Mouse (Mus musculus): Measurements from ENCODE around the gene Syngr3. TPM values are rescaled to one million over a fixed set of nuclear protein-coding genes. Genes with fewer than 3 reads are reported as not detected.
A peak's percentile ranks its signal among the peaks of the same experiment; 100 is the strongest.

Gene Syngr3
- total and polyA plus RNA-seq, 3 experiments = 0.15 to 0.68 TPM; not detected in 1

- Histone ChIP-seq H3K27ac (ENCODE audit: control insufficient read depth, low read depth, low read length) (no peak overlapping the region), H3K79me2 (ENCODE audit: control insufficient read depth, insufficient read depth, low read length, poor library complexity) (peaks cover 28% of the 10 kb centered on the region), H3K9ac (ENCODE audit: control insufficient read depth, low read depth, low read length, poor library complexity, severe bottlenecking) (no peak overlapping the region), H3K4me3 (ENCODE audit: control insufficient read depth in 1 of 2, insufficient read depth in 1 of 2, low read depth in 2 of 2, low read length in 2 of 2) (no peak overlapping the region), H3K4me1 (ENCODE audit: control insufficient read depth in 1 of 2, insufficient read depth in 2 of 2, low read length in 2 of 2) (peaks cover 0 to 12% of the 10 kb centered on the region in 2 experiments; a peak in 3 of 4 replicates), H3K36me3 (ENCODE audit: control insufficient read depth in 1 of 2, insufficient read depth in 2 of 2, low read length in 2 of 2) (peaks cover 5 to 10% of the 10 kb centered on the region in 2 experiments; a peak in 2 of 4 replicates), H3K9me3 (replicated peaks; ENCODE audit: insufficient read depth, low read length) (no peaks in the 10 kb centered on the region), H3K27me3 (ENCODE audit: control insufficient read depth in 1 of 2, insufficient read depth in 2 of 2, low read length in 2 of 2) (no peaks in the 10 kb centered on the region)
- TF ChIP-seq RAD21 (IDR thresholded peaks at IDR 0.05; ENCODE audit: low read depth, low read length) = no peak; the same call in none of the 2 replicates
- TF ChIP-seq TBP (IDR thresholded peaks at IDR 0.05; ENCODE audit: low read depth, low read length) = peak; percentile 94
- peak in 2 of 3 experiments; percentile 11 to 28; a peak in 2 of 6 replicates for TF ChIP-seq CTCF (IDR thresholded peaks at IDR 0.05 in 2 of 3, conservative IDR thresholded peaks at IDR 0.05 in 1 of 3; ENCODE audit: control insufficient read depth in 1 of 3, insufficient read depth in 1 of 3, low read depth in 2 of 3, low read length in 3 of 3, poor library complexity in 1 of 3, severe bottlenecking in 1 of 3)
- TF ChIP-seq SIN3A (IDR thresholded peaks at IDR 0.05; ENCODE audit: low read length) = no peak
- no peak for TF ChIP-seq GABPA (IDR thresholded peaks at IDR 0.05; ENCODE audit: low read depth, low read length)
- no peak for TF ChIP-seq KAT2A (conservative IDR thresholded peaks at IDR 0.05; ENCODE audit: low read depth, low read length)
- 0 out of 2 replicates have a peak, but pooled peaks have one; percentile 11 for TF ChIP-seq SMC3 (IDR thresholded peaks at IDR 0.05; ENCODE audit: low read depth, low read length)
- DNase-seq (ENCODE audit: low read depth, low spot score) = no peak
Measured at GRCm38 (mm10) chr17:24725637-24726390, 36.1 kb upstream of the Syngr3 start.

- Histone ChIP-seq H3K4me1 (ENCODE audit: control insufficient read depth in 1 of 2, insufficient read depth in 2 of 2, low read length in 2 of 2) (peaks cover 0 to 7% of the 10 kb centered on the region in 2 experiments; a peak in 3 of 4 replicates), H3K79me2 (ENCODE audit: control insufficient read depth, insufficient read depth, low read length, poor library complexity) (peaks cover 41% of the 10 kb centered on the region), H3K4me3 (ENCODE audit: control insufficient read depth in 1 of 2, insufficient read depth in 1 of 2, low read depth in 2 of 2, low read length in 2 of 2) (peak within 1 kb of the TSS; percentile 70 to 85), H3K27me3 (ENCODE audit: control insufficient read depth in 1 of 2, insufficient read depth in 2 of 2, low read length in 2 of 2) (no peaks in the 10 kb centered on the region), H3K36me3 (ENCODE audit: control insufficient read depth in 1 of 2, insufficient read depth in 2 of 2, low read length in 2 of 2) (peaks cover 5 to 10% of the 10 kb centered on the region in 2 experiments; a peak in 2 of 4 replicates), H3K27ac (ENCODE audit: control insufficient read depth, low read depth, low read length) (peak within 1 kb of the TSS; percentile 74), H3K9me3 (replicated peaks; ENCODE audit: insufficient read depth, low read length) (no peaks in the 10 kb centered on the region), H3K9ac (ENCODE audit: control insufficient read depth, low read depth, low read length, poor library complexity, severe bottlenecking) (peak within 1 kb of the TSS; percentile 79)
- DNase-seq (ENCODE audit: low read depth, low spot score) = peak; percentile 95
- TF ChIP-seq ZNF384 (IDR thresholded peaks at IDR 0.05; ENCODE audit: low read depth, low read length) = no peak
- TF ChIP-seq UBTF (IDR thresholded peaks at IDR 0.05; ENCODE audit: borderline replicate concordance, insufficient read depth, low read depth, low read length) = no peak
- TF ChIP-seq POLR2A (IDR thresholded peaks at IDR 0.05; ENCODE audit: control insufficient read depth in 1 of 2, insufficient read depth in 1 of 2, low read depth in 1 of 2, low read length in 2 of 2, poor library complexity in 1 of 2) = peak; percentile 73 to 96; a peak in 3 of 4 replicates
- TF ChIP-seq ZMIZ1 (IDR thresholded peaks at IDR 0.05; ENCODE audit: low read depth, low read length) = peak; percentile 70; the same call in 1 of the 2 replicates
- peak; percentile 94 for TF ChIP-seq NELFE (IDR thresholded peaks at IDR 0.05; ENCODE audit: low read depth, low read length)
- TF ChIP-seq HCFC1 (IDR thresholded peaks at IDR 0.05; ENCODE audit: low read depth, low read length) = peak; percentile 91
- TF ChIP-seq BHLHE40 (IDR thresholded peaks at IDR 0.05; ENCODE audit: borderline replicate concordance, low read depth, low read length) = no peak
- TF ChIP-seq NRF1 (IDR thresholded peaks at IDR 0.05; ENCODE audit: insufficient read depth, low read depth, low read length, poor library complexity, severe bottlenecking) = peak; percentile 98
- no peak for TF ChIP-seq USF2 (IDR thresholded peaks at IDR 0.05; ENCODE audit: borderline replicate concordance in 1 of 2, insufficient read depth in 1 of 2, low read depth in 1 of 2, low read length in 2 of 2)
- no peak for TF ChIP-seq MYB (IDR thresholded peaks at IDR 0.05; ENCODE audit: low read depth, low read length)
- peak; percentile 82 for TF ChIP-seq TBP (IDR thresholded peaks at IDR 0.05; ENCODE audit: low read depth, low read length)
- no peak for TF ChIP-seq MAFK (IDR thresholded peaks at IDR 0.05; ENCODE audit: borderline replicate concordance, low read depth, low read length)
- no peak for TF ChIP-seq USF1 (IDR thresholded peaks at IDR 0.05; ENCODE audit: low read depth, low read length)
- peak; percentile 32; the same call in 1 of the 2 replicates for TF ChIP-seq SMC3 (IDR thresholded peaks at IDR 0.05; ENCODE audit: low read depth, low read length)
- TF ChIP-seq RAD21 (IDR thresholded peaks at IDR 0.05; ENCODE audit: low read depth, low read length) = no peak
- TF ChIP-seq MAX (IDR thresholded peaks at IDR 0.05; ENCODE audit: low read length) = peak; percentile 20
- no peak for TF ChIP-seq JUND (IDR thresholded peaks at IDR 0.05; ENCODE audit: low read depth, low read length)
- no peak for TF ChIP-seq E2F4 (IDR thresholded peaks at IDR 0.05; ENCODE audit: borderline replicate concordance, low read depth, low read length)
- peak; percentile 79; the same call in 1 of the 2 replicates for TF ChIP-seq MXI1 (IDR thresholded peaks at IDR 0.05; ENCODE audit: low read depth, low read length)
- no peak for TF ChIP-seq GATA1 (IDR thresholded peaks at IDR 0.05; ENCODE audit: low read depth, low read length)
- TF ChIP-seq MAZ (IDR thresholded peaks at IDR 0.05; ENCODE audit: low read depth, low read length) = no peak
- TF ChIP-seq GABPA (IDR thresholded peaks at IDR 0.05; ENCODE audit: low read depth, low read length) = no peak
- TF ChIP-seq CTCF (IDR thresholded peaks at IDR 0.05 in 2 of 3, conservative IDR thresholded peaks at IDR 0.05 in 1 of 3; ENCODE audit: control insufficient read depth in 1 of 3, insufficient read depth in 1 of 3, low read depth in 2 of 3, low read length in 3 of 3, poor library complexity in 1 of 3, severe bottlenecking in 1 of 3) = peak; percentile 89 to 97 (median 93)
- 0 out of 2 replicates have a peak, but pooled peaks have one; percentile 60 for TF ChIP-seq TCF12 (IDR thresholded peaks at IDR 0.05; ENCODE audit: low read depth, low read length)
- no peak for TF ChIP-seq MEF2A (IDR thresholded peaks at IDR 0.05; ENCODE audit: extremely low read depth, insufficient replicate concordance, low read depth, low read length, poor library complexity, severe bottlenecking)
Measured at GRCm38 (mm10) chr17:24724184-24724583, 34.4 kb upstream of the Syngr3 start, which contains the start of gene Ndufb10. TSS of gene Ndufb10 (minus strand) at chr17:24724478.
